Mouse (Mus musculus) lung, adult 2 months (tissue): ENCODE data around the gene ccdc198.

ENCODE experiments used
- CTCF ChIP-seq: fragments of 200-500 bp; IDR thresholded peaks from 2 replicates; pipeline ENCODE4 v1.5.1; 2011; ENCODE audit warnings: mild to moderate bottlenecking, low read length, control low read depth; ENCODE audit not compliant: insufficient read depth
- POLR2A ChIP-seq: fragments of 200-500 bp; IDR thresholded peaks from 2 replicates; pipeline ENCODE4 v1.6.1; 2011; ENCODE audit warnings: low read depth, mild to moderate bottlenecking, control low read depth, low read length, borderline replicate concordance; ENCODE audit errors: extremely low read depth

DNA sequence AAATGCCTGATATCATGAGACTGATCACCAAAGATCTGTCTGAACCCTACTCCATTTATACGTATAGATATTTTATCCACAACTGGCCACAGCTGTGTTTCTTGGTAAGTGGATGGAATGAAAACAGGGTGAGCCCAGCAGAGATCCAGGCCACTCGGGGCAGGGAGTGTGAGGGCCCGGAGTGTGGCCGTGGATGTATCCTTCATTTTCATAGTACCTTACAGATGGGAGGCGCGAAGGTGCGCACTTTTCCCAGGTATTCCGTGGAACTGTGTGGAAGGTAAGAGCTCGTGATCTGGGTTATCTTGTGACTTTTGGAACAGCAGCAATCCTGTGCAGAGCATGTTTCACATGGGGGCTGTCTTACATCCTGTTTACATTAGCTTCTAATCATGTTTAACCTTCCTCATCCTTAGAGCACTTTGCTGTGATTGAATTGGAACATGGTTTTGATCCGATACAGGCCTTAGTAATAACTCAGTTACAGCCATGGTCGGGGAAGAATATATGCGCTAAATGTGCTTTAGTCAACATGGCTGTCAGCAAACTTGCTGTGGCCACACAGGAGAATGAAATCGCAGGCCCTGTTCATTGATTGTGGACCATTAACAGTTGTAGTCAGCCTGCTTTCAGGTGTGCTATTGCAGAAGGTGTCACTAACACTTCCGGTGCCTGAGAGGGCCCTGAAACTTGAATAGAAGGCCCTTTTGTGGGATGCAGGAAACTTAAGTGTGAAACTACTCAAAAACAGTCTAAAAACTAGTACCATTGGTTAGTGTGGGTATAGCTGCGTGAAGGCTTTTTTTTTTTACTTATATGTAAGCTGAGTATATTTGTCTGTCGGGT lies 71.8 kb downstream of the ccdc198 start:
- no peak for TF ChIP-seq CTCF
- TF ChIP-seq POLR2A, result no peak
